Mouse (Mus musculus) liver, postnatal 0 days (tissue): ENCODE measurements at regions not wholly inside any gene's neighbourhood (a gene's known extent, or its start where the extent isn't known, plus 50 kb on each side); places are given as distances from the start of the nearest gene placed in this dataset.

Experiments used
- ATAC-seq: fragments of 200-750 bp; cut with Nextera tagmentation; 2 replicates; pipeline ENCODE4 v1.8.0; 2017; ENCODE audit warnings: mild to moderate bottlenecking, moderate library complexity
- DNase-seq: peaks from one replicate; pipeline ENCODE4 v3.0.0-alpha.2; 2016
- H3K27ac ChIP-seq: fragments of 300-500 bp; sonication (generic); 2 replicates; pipeline ENCODE4 v1.5.1; 2014; ENCODE audit warnings: antibody characterized with exemption, moderate library complexity, mild to moderate bottlenecking, low read depth
- H3K27me3 ChIP-seq: fragments of 300-500 bp; sonication (generic); 2 replicates; pipeline ENCODE4 v1.6.1; 2014; ENCODE audit warnings: low read length, control low read depth, mixed read lengths; ENCODE audit not compliant: insufficient read depth
- H3K36me3 ChIP-seq: fragments of 300-500 bp; sonication (generic); replicated peaks from 2 replicates; pipeline ENCODE4 v1.6.1; 2014; ENCODE audit warnings: mild to moderate bottlenecking, control low read depth, low read length, moderate library complexity, mixed read lengths; ENCODE audit not compliant: insufficient read depth
- H3K4me1 ChIP-seq: fragments of 300-500 bp; sonication (generic); 2 replicates; pipeline ENCODE4 v1.6.1; 2014; ENCODE audit warnings: antibody characterized with exemption, mild to moderate bottlenecking, control low read depth; ENCODE audit not compliant: insufficient read depth
- H3K4me2 ChIP-seq: fragments of 300-500 bp; sonication (generic); 2 replicates; pipeline ENCODE4 v1.6.1; 2014; ENCODE audit warnings: low read depth, mild to moderate bottlenecking, low read length, moderate library complexity, mixed read lengths
- H3K4me3 ChIP-seq: fragments of 300-500 bp; sonication (generic); 2 replicates; pipeline ENCODE4 v1.5.1; 2014; ENCODE audit warnings: low read depth, low read length
- H3K9ac ChIP-seq: fragments of 300-500 bp; sonication (generic); replicated peaks from 2 replicates; pipeline ENCODE4 v1.6.1; 2014; ENCODE audit warnings: mild to moderate bottlenecking, moderate library complexity
- H3K9me3 ChIP-seq: fragments of 300-500 bp; sonication (generic); 2 replicates; pipeline ENCODE4 v1.6.1; 2016; ENCODE audit warnings: mild to moderate bottlenecking, control low read depth, low read length, mixed read lengths
- CTCF ChIP-seq: sonication (generic); IDR thresholded peaks from 2 replicates; pipeline ENCODE4 v1.5.1; 2016; ENCODE audit warnings: antibody characterized with exemption, low read depth
- EP300 ChIP-seq: IDR thresholded peaks from 2 replicates; pipeline ENCODE4 v1.6.1; 2016; ENCODE audit warnings: antibody characterized with exemption, low read depth, mild to moderate bottlenecking
- WGBS: fragments of 180-500 bp; shearing (Covaris S2); extraction: QIAGEN DNeasy Blood & Tissue Kit; methylation state at CpG from one replicate; pipeline ENCODE4 v1.1.7; 2014; ENCODE audit not compliant: insufficient replicate concordance; 5-methylcytosine and 5-hydroxymethylcytosine counted together

DNA sequence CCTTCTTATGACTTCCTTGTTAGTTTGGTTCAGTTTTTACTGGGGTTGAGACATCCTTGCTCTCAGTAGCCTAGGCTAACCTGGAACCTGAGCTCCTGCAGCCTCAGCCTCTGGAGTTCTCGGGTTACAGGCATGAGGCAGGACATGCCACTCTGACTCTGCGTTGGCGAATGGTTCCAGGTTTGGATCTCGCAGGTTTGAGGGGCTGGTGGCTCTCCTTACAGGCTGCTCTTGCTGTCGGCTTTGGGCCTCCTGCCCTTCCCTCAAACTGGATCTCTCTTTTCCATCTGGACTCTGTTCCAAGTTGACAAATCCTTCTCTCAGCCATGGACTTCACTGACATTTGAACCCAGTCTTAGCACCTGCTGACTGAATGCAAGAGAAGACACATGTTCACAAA lies 325.4 kb downstream of the Zfp706 start:
- Histone ChIP-seq H3K4me1 (peaks cover 4% of the 10 kb centered on the region; the same call in 1 of the 2 replicates), H3K27ac (no peak overlapping the region), H3K9me3 (no peaks in the 10 kb centered on the region), H3K4me2 (no peak overlapping the region), H3K4me3 (no peak overlapping the region), H3K27me3 (no peaks in the 10 kb centered on the region), H3K36me3 (no peaks in the 10 kb centered on the region), H3K9ac (no peak overlapping the region)
- no peak for DNase-seq
- 74% methylated on average over 5 of the region's 5 CpGs for WGBS
- no peak for ATAC-seq
- TF ChIP-seq EP300 (no peak), CTCF (no peak)

DNA sequence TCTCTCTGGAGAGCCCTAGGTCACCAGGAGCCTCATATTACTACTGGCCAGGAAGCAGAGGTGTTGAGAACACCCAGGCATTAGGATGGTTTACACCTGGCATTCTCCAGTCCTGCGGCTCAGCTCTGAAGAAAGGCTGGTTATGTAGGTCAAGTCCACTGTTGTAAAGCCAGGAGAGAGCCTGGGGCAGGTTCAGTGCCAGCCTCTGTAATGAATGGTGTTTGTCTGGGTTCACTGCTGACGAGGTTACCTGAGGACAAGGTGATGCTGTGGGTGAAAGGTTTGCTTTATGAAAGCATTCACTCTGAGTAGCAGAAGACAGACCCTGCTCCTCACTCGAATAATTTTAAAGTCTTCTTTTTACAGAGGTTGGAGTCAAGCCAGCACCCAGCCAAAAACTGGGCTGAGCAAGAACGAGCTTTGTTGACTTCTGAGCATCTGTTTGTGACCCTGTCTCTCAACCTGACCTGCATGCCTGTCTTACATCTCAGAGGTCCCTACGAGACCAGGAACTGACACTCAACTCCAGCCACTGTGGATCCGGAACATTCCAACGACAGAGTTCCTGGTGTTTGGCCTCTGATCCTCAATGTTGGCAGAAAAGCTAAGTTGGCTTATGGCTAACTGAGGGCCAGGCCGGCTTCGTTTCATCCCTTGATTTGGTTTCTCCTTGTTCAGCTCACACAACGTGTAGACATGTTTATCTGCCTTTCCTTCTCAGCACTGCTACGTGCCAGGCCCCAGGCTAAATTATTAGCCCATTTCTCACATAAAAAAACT lies 327.0 kb downstream of the Zfp706 start:
- TF ChIP-seq CTCF = no peak
- no peak for TF ChIP-seq EP300
- H3K4me1 ChIP-seq = peaks cover 4% of the 10 kb centered on the region; the same call in 1 of the 2 replicates
- no peak overlapping the region for H3K4me2 ChIP-seq
- no peak overlapping the region for H3K27ac ChIP-seq
- H3K4me3 ChIP-seq = no peak overlapping the region
- no peaks in the 10 kb centered on the region for H3K27me3 ChIP-seq
- WGBS = 76% methylated on average over 11 of the region's 11 CpGs
- ATAC-seq (no peak), DNase-seq (no peak)
- no peaks in the 10 kb centered on the region for H3K9me3 ChIP-seq
- H3K9ac ChIP-seq = no peak overlapping the region
- H3K36me3 ChIP-seq = no peaks in the 10 kb centered on the region

DNA sequence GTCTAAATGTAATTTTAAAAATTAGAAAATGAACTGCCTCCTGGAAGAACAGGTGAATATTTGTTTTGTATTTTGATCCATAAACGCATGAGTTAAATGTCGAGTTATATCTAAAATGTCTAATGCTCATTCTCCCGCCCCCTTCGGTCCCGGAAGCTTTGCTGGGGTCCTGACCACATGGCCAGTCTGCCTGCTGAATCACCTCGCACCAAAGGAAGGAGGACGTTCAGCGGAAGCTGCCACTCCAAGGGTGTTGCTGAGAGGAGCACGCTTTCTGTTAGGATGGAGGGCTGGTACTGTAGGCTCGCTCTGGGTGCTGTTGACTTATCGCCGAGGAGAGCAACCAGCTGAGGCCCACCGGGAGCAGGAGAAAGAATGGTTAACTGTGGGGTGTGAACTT lies 328.0 kb downstream of the Zfp706 start:
- no peak for ATAC-seq
- H3K4me1 ChIP-seq = peaks cover 4% of the 10 kb centered on the region; the same call in 1 of the 2 replicates
- no peak for DNase-seq
- H3K4me2 ChIP-seq = no peak overlapping the region
- TF ChIP-seq EP300 (no peak), CTCF (no peak)
- WGBS = 72% methylated on average over 13 of the region's 13 CpGs
- no peak overlapping the region for H3K4me3 ChIP-seq
- H3K27ac ChIP-seq = no peak overlapping the region
- H3K36me3 ChIP-seq = no peaks in the 10 kb centered on the region
- H3K9ac ChIP-seq = no peak overlapping the region
- H3K9me3 ChIP-seq = no peaks in the 10 kb centered on the region
- no peaks in the 10 kb centered on the region for H3K27me3 ChIP-seq

DNA sequence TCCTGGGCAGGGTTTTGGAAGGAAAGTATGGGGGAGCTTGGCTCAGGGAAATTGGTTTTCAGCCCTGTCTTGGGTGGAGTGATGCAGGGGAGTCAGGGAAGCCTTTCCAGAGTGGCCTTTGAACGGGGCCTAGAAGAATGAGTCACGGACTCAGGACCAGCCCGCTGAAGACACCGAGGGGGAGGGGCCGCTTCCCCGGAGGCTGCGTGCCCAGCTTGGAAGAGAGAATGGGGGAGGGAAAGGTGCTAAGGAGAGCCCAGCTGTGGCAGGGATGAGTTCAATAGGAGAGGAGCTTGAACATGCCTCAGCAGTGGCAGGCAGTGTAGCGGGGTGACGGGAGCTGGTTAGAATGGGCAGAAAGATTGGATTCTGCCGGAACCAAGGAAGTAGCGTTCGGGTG lies 337.8 kb downstream of the Zfp706 start:
- TF ChIP-seq CTCF = no peak
- no peak for TF ChIP-seq EP300
- Histone ChIP-seq H3K27me3 (no peaks in the 10 kb centered on the region), H3K27ac (no peak overlapping the region), H3K9ac (no peak overlapping the region), H3K4me3 (no peak overlapping the region), H3K4me1 (no peaks in the 10 kb centered on the region), H3K36me3 (no peaks in the 10 kb centered on the region), H3K9me3 (no peaks in the 10 kb centered on the region), H3K4me2 (no peak overlapping the region)
- no peak for ATAC-seq
- 56% methylated on average over 12 of the region's 12 CpGs for WGBS
- DNase-seq = no peak

DNA sequence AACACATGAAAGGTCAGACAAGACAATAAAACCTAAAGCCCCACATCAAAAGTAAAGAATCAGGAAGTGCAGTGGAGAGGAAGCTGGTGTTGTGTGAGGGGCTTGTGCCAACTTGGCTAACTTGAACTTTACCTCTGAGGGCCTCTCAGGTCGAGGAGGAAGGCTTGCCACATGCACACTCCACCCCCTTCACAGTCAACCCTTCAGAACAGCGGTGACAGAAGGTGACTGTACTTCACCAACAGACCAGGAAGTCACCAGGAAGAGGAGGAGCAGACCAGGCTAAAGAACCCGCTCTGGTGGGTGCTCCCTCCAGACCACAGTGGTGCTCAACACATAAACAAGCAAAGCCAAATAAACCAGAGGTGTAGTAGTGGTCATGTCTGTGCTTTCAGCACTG lies 341.0 kb downstream of the Zfp706 start:
- no peak overlapping the region for H3K4me2 ChIP-seq
- H3K9me3 ChIP-seq = no peaks in the 10 kb centered on the region
- no peaks in the 10 kb centered on the region for H3K27me3 ChIP-seq
- TF ChIP-seq EP300 = no peak
- no peak for TF ChIP-seq CTCF
- H3K27ac ChIP-seq = no peak overlapping the region
- no peaks in the 10 kb centered on the region for H3K36me3 ChIP-seq
- no peak overlapping the region for H3K9ac ChIP-seq
- ATAC-seq (0 out of 2 replicates have a peak, but pooled peaks have one; percentile 25), DNase-seq (no peak)
- WGBS = 15% methylated on average over 3 of the region's 3 CpGs
- H3K4me1 ChIP-seq = no peaks in the 10 kb centered on the region
- no peak overlapping the region for H3K4me3 ChIP-seq

DNA sequence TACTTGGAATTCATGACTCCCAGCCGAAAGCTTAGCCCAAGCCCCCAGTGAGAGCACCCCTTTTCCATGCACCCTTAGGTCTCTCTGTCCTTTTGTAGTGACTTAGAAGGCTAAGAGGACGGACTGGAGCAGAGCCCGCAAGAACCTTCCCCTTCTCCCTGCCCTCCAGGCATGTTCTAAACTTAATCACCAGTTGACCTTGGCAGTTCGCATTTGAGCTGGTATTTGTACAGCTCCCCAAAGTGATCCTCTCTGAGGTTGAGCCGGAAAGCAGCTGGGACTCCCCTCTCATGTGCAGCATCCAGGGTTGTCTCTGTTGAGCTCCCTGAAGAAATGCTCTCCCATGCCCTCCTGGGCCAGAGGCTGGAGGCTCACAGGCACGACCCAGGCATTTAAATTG lies 343.2 kb downstream of the Zfp706 start:
- no peak overlapping the region for H3K9ac ChIP-seq
- no peaks in the 10 kb centered on the region for H3K9me3 ChIP-seq
- no peaks in the 10 kb centered on the region for H3K4me1 ChIP-seq
- H3K27me3 ChIP-seq = no peaks in the 10 kb centered on the region
- no peak for TF ChIP-seq EP300
- no peak for TF ChIP-seq CTCF
- no peak overlapping the region for H3K27ac ChIP-seq
- no peaks in the 10 kb centered on the region for H3K36me3 ChIP-seq
- no peak for ATAC-seq
- DNase-seq = no peak
- H3K4me2 ChIP-seq = no peak overlapping the region
- no peak overlapping the region for H3K4me3 ChIP-seq
- WGBS = 86% methylated on average over 6 of the region's 6 CpGs

DNA sequence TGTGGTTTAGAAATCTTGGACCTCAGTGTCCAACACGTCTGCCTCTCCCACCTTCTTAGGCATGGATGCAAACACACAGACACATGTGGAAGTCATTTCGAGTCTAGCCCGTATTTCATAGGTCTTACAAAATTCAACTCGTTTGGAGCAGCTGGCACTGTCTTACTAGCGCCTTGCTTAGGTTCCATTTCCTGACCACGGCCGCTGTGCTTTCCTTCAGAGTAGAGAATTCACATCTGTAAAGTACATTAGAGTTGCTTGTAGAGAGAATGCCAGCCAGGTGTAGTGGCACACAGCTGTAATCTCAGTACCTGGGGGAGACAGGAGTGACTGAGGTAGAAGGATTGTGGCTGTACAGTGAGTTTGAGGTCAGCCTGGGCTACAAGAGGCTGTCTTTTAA lies 346.6 kb downstream of the Zfp706 start:
- TF ChIP-seq EP300 = no peak
- TF ChIP-seq CTCF = no peak
- 61% methylated on average over 7 of the region's 7 CpGs for WGBS
- H3K27ac ChIP-seq = no peak overlapping the region

More for the DNA sequence above, 346.6 kb downstream of the Zfp706 start:
- no peak for ATAC-seq
- no peak overlapping the region for H3K4me3 ChIP-seq
- H3K4me1 ChIP-seq = no peaks in the 10 kb centered on the region
- H3K9ac ChIP-seq = no peak overlapping the region
- no peak overlapping the region for H3K4me2 ChIP-seq
- DNase-seq = no peak
- H3K27me3 ChIP-seq = no peaks in the 10 kb centered on the region
- no peaks in the 10 kb centered on the region for H3K9me3 ChIP-seq
- H3K36me3 ChIP-seq = no peaks in the 10 kb centered on the region
